Mouse (Mus musculus): ENCODE measurements around the gene Gm12666.
"Not testable (repeated sequence)": the region's sequence is repeated elsewhere in the genome, so short reads cannot be mapped to it uniquely, and the experiment has no call there.

The Gm12666 gene

DNA sequence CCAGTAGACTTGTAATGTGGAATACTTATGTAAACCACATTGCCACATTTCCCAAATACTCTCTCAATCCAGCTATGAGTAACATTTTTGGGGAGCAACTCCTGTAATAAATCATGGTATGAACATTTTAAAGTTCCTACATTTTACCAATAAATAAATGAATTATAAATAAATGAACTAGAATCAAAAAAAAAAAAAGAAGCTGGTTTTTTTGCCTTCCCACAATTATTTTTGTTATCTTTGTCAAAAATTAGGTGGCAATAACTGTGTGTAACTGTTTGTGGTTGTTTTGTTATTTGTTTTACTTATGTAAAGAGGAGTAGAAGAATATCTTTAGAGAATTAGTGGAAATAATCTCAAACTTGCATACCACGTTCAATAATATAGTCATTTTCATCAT lies at the start of gene Gm12666:
TSS of gene Gm12666 (minus strand) at position 101 of the 400 bp plus-strand sequence.
- not testable (repeated sequence) for DNase-seq

DNA sequence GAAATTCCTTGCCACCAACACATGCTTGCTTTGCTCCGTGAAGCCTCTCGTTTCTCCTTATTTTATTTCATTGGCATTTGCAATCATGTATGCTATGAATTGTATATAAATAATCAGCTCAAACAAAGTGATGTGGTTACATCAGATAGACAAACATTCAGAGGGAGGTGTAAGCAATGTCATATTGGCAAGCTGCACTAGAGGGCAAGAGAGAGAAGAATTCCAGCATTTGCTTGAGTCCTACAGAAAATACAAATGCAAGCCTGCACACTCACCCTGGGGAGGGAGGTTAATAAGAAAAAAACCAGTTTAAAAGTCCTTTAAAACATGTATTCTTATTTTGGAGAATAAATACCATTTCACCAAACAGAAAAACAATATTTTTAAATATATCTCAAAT lies 34.8 kb upstream of the Gm12666 start:
- peak in 1 of 2 experiments; percentile 1 for DNase-seq

DNA sequence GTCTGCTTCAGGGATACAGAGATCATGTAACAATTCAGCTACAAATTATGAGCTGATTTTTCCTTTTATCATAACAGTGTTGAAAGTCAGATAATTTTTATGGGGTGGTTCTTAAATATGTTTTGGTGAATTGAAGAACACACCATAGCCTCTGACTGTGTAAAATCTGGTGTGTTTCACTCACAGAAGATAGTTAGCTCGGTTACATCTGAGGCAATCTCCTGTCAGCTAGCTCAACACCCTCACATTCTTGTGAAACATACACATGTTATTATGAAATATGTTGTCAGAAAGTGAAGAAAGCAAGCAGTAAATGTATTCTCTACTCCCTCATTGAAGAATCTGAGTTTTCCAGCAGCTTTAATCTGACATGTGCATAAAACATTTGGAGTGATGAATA lies 24.7 kb upstream of the Gm12666 start:
- no peak for DNase-seq

GRCm38 (mm10) chr4:92152646-92153045 lies 38.9 kb downstream of the Gm12666 start:
- no peak for DNase-seq

- no peak for DNase-seq
Observed at GRCm38 (mm10) chr4:92147134-92147533, 44.4 kb downstream of the Gm12666 start, which contains the start of gene Izumo3. Izumo3 (minus strand) TSS chr4:92147234.
